Mouse (Mus musculus) heart, embryonic 16.5 days (tissue): Measurements from ENCODE around the gene Gng7. TPM values are rescaled to one million over a fixed set of nuclear protein-coding genes. Genes with fewer than 3 reads are reported as not detected.
A peak's percentile ranks its signal among the peaks of the same experiment; 100 is the strongest.

Source experiments
- ATAC-seq: fragments of 200-750 bp; cut with Nextera tagmentation; replicated peaks from 2 replicates; pipeline ENCODE4 v1.8.0; 2017; ENCODE audit warnings: moderate number of reproducible peaks; ENCODE audit not compliant: insufficient read depth, low FRiP score; ENCODE audit errors: extremely low read depth
- H3K27ac ChIP-seq: fragments of 300-500 bp; sonication (generic); 2 replicates; pipeline ENCODE4 v1.5.1; 2014; ENCODE audit warnings: mild to moderate bottlenecking, low read length, control low read depth, moderate library complexity
- H3K27me3 ChIP-seq: fragments of 300-500 bp; sonication (generic); 2 replicates; pipeline ENCODE4 v1.6.1; 2014; ENCODE audit warnings: low read length, mixed read lengths; ENCODE audit not compliant: control insufficient read depth, insufficient read depth
- H3K36me3 ChIP-seq: fragments of 300-500 bp; sonication (generic); 2 replicates; pipeline ENCODE4 v1.6.1; 2014; ENCODE audit not compliant: control insufficient read depth, insufficient read depth
- H3K4me1 ChIP-seq: fragments of 300-500 bp; sonication (generic); 2 replicates; pipeline ENCODE4 v1.6.1; 2014; ENCODE audit warnings: low read length, mixed read lengths; ENCODE audit not compliant: control insufficient read depth, insufficient read depth
- H3K4me2 ChIP-seq: fragments of 300-500 bp; sonication (generic); 2 replicates; pipeline ENCODE4 v1.6.1; 2014; ENCODE audit warnings: low read depth, mild to moderate bottlenecking, control low read depth, low read length
- H3K4me3 ChIP-seq: fragments of 300-500 bp; sonication (generic); 2 replicates; pipeline ENCODE4 v1.5.1; 2014; ENCODE audit warnings: mild to moderate bottlenecking, control low read depth, low read length
- H3K9ac ChIP-seq: fragments of 300-500 bp; sonication (generic); 2 replicates; pipeline ENCODE4 v1.6.1; 2014; ENCODE audit warnings: low read length, control low read depth
- H3K9me3 ChIP-seq: fragments of 300-500 bp; sonication (generic); replicated peaks from 2 replicates; pipeline ENCODE4 v1.6.1; 2016; ENCODE audit warnings: low read length; ENCODE audit not compliant: control insufficient read depth
- WGBS: fragments of 180-500 bp; shearing (Covaris S2); extraction: QIAGEN DNeasy Blood & Tissue Kit; methylation state at CpG from one replicate; pipeline ENCODE4 v1.1.7; 2014; 5-methylcytosine and 5-hydroxymethylcytosine counted together
- polyA plus RNA-seq: library from polyadenylated mRNA; unstranded; fragments of >200 nt; fragmentation: Nextera tagmentation; extraction: Ambion mirVana; gene quantifications from 2 replicates; pipeline ENCODE4 v1.2.1, GENCODE M21; 2015

The Gng7 gene
- polyA plus RNA-seq, 1 experiment from 2014 or later: 1.4 TPM

DNA sequence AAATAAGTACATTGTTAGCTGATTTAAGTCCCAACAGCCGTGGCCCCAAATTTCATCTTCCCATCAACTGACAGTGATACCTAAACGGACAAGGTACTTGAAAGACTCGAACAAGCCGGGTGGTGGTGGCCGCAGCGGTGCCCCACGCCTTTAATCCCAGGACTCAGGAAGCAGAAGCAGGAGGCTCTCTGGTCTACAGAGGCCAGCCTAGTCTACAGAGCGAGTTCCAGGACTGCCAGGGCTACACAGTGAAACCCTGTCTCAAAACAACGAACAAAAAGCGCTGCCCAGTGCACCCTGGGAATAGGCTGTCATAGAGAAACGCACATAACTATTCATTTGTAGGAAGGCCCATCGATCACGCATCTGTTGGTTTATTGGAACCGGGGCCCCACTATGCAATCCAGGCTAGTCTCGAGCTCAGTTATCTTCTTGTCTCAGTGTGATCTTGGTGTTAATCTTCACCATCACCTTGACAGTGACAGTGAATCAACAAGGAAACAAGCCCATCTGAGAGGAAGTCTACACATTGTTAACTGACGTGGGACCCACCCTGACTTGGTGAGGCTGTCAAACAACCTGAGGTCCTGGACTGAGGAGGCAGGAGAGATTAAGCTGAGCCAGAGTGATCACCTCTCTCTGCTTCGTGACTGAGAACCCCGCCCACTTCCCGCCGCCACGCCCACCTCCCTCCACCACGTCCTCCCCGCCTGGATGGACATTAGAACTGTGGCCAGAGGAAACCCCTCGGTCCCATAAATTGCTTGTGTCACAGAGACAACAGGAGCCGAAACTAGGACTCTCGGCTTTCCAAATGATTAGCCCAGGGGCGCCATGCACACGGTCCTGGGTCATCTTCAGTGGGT lies 14.3 kb downstream of the Gng7 start:
- WGBS: 47% methylated on average over 28 of the region's 28 CpGs
- H3K36me3 ChIP-seq: no peaks in the 10 kb centered on the region
- no peaks in the 10 kb centered on the region for H3K9me3 ChIP-seq
- peaks cover 17% of the 10 kb centered on the region for H3K27me3 ChIP-seq
- H3K4me2 ChIP-seq: no peak overlapping the region
- H3K9ac ChIP-seq: no peak overlapping the region
- H3K27ac ChIP-seq: no peak overlapping the region
- no peak for ATAC-seq
- H3K4me1 ChIP-seq: peaks cover 9% of the 10 kb centered on the region; the same call in 1 of the 2 replicates
- H3K4me3 ChIP-seq: no peak overlapping the region

DNA sequence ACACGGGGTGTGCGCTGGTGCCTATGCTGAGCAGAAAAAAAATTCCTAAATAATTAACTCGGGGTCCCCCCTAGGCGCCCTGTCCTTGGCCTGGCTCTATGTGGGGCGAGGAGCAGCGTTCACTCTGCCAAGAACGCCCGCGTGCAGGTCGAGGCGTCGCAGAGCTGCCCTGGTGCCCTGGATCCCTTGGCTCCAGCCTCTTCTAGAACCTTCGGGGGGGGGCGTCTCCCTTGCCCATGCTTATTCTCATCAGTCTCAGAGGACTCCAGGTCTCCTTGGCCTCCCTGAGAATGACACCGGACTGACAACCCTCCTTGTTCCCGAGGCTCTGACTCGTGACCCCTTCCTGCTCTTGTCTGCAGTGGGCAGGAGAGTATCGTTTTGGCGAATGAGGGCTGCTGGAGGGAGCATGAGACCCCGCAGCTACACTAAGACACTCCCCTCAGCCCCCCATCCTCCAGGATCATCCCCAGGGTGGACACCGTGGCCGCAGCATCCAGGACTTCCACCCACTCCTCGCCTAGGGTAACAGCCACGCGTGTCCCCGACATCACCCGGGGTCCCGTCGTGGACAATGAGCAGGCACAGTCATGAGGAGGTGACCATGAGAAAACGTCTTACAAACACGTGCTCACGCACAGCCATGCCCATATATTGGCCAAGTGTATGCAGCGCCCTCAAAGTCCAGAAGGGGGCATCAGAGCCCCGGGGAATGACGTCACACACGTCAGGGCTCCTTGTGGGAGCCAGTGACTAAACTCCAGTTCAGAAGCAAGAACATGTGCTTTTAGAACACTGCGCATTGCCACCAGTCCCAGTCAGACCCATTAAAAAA lies 15.2 kb downstream of the Gng7 start:
- no peaks in the 10 kb centered on the region for H3K36me3 ChIP-seq
- no peak overlapping the region for H3K9ac ChIP-seq
- H3K4me3 ChIP-seq: no peak overlapping the region
- peak; percentile 49; the same call in 1 of the 2 replicates for ATAC-seq
- no peak overlapping the region for H3K27ac ChIP-seq
- H3K27me3 ChIP-seq: peaks cover 20% of the 10 kb centered on the region
- H3K4me2 ChIP-seq: no peak overlapping the region
- peaks cover 14% of the 10 kb centered on the region for H3K4me1 ChIP-seq
- H3K9me3 ChIP-seq: no peaks in the 10 kb centered on the region
- WGBS: 24% methylated on average over 37 of the region's 37 CpGs

DNA sequence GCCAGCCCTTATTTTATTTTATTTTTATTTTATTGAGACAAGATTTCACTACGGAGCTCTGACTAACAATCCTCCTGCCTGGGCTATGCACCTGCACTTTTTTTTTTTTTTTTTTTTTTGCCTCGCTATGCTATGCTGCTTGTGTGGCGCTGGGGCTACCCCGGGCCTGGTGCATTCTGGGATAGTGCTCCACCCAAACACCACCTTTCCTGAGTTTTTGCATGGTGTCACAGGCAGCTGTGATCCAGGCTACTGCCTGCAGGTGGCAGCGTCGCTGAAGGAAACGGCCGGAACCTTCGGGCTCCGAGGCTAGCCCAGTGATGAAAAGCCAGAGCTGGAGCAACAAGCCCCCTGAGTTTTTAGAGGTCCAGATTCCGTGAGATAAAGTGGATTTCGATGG lies 16.0 kb downstream of the Gng7 start:
- Histone ChIP-seq H3K4me3 (no peak overlapping the region), H3K27ac (no peak overlapping the region), H3K4me1 (peaks cover 17% of the 10 kb centered on the region), H3K27me3 (peaks cover 20% of the 10 kb centered on the region), H3K36me3 (no peaks in the 10 kb centered on the region), H3K9ac (no peak overlapping the region), H3K4me2 (no peak overlapping the region), H3K9me3 (no peaks in the 10 kb centered on the region)
- 11% methylated on average over 12 of the region's 12 CpGs for WGBS
- no peak for ATAC-seq

DNA sequence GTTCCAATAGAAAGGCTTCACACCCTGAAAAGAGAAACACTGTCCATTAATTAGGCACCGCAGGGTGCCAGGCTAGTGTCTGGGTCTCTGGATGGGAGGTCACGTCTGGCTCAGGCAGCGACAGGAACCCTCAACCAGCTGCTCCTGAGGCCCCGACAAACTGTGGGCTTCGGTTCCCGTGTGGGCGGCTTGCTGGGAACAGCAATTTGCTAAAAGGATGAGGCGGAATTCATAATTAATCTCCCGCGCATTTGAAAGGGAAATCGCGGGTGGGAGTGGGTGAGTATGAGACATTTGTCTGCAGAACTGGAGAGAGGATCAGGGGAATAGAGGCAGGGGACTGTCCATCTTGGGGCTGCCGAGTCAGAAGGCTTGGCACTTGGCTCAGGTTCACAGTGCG lies 16.7 kb downstream of the Gng7 start:
- Histone ChIP-seq H3K9me3 (no peaks in the 10 kb centered on the region), H3K9ac (no peak overlapping the region), H3K27ac (no peak overlapping the region), H3K4me3 (no peak overlapping the region), H3K4me1 (peaks cover 17% of the 10 kb centered on the region), H3K36me3 (no peaks in the 10 kb centered on the region), H3K27me3 (peaks cover 20% of the 10 kb centered on the region), H3K4me2 (no peak overlapping the region)
- no peak for ATAC-seq
- 34% methylated on average over 14 of the region's 14 CpGs for WGBS

DNA sequence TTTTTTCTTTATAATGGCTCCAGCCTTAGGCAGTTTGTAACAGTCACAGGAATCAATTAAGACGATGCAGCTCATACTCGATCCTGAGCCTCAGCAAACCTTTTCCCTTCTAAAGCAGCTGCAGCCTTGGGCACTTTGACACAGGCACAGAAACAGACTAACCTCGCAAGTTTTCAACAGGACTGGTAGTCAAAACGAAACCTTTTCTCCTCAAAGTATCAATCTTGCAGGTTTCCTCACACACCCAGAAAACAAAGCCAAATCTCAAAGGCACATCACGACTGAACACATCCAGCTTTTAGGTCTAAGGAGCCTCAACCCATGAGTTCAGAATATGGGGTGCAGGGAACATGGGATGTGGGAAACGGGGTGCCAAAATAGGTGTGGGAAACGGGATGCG lies 17.4 kb downstream of the Gng7 start:
- no peaks in the 10 kb centered on the region for H3K36me3 ChIP-seq
- no peak overlapping the region for H3K9ac ChIP-seq
- 76% methylated on average over 8 of the region's 8 CpGs for WGBS
- H3K9me3 ChIP-seq: no peaks in the 10 kb centered on the region
- peaks cover 17% of the 10 kb centered on the region for H3K4me1 ChIP-seq
- no peak overlapping the region for H3K4me2 ChIP-seq
- no peak for ATAC-seq
- no peak overlapping the region for H3K27ac ChIP-seq
- peaks cover 23% of the 10 kb centered on the region for H3K27me3 ChIP-seq
- no peak overlapping the region for H3K4me3 ChIP-seq

DNA sequence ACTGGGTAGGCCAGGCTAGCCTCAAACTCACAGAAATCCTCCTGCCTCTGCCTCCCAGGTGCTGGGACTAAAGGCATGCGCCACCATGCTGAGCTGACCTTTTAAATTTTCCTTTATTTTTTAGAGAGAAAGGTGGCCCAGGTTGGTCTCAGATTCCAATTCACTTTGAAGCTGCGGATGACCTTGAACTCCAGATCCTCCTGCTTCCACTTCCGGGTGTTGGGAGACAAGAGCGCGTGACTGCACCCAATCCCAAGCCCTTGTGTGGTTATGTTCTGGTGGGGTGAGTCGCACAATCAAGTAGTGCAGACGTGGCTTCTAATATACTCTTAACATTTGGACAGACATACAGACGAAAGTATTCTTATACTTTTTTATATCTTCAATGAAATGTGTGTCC lies 18.2 kb downstream of the Gng7 start:
- 90% methylated on average over 8 of the region's 8 CpGs for WGBS
- Histone ChIP-seq H3K36me3 (no peaks in the 10 kb centered on the region), H3K4me1 (peaks cover 17% of the 10 kb centered on the region), H3K9ac (no peak overlapping the region), H3K4me3 (no peak overlapping the region), H3K27me3 (peaks cover 23% of the 10 kb centered on the region), H3K4me2 (no peak overlapping the region), H3K9me3 (no peaks in the 10 kb centered on the region), H3K27ac (no peak overlapping the region)
- ATAC-seq: no peak

DNA sequence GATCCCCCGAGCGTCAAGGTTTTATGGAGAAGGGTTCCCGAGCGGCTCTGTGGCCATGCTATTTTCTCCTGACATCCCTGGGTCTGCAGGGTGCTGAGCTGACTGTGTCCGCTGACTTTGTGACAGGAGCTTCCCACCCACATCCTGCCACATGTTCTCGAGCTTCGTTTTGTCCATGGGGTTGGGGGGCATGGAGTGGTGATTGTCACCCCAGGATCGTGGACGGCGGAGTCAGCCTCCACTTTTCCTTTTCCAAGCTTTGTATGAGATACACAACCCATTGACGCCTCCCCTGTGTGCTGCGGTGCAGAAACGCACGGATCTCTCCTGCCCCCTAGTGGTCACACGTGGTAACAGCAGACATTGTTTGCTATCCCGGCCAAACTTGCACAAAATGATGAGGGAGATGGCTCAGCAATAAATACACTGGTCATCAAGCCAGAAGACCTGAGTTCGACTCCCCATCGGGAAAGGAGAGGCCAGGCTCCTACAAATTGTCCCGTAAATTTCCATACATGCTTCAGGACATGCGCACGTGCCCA lies 19.6 kb downstream of the Gng7 start:
- Histone ChIP-seq H3K4me3 (no peak overlapping the region), H3K36me3 (no peaks in the 10 kb centered on the region), H3K9me3 (0 out of 2 replicates have a peak, but pooled peaks cover 2% of the 10 kb centered on the region), H3K9ac (no peak overlapping the region), H3K27me3 (peaks cover 23% of the 10 kb centered on the region), H3K27ac (no peak overlapping the region), H3K4me1 (peaks cover 14% of the 10 kb centered on the region), H3K4me2 (peak overlapping the region; percentile 55)
- 13% methylated on average over 21 of the region's 21 CpGs for WGBS
- 0 out of 2 replicates have a peak, but pooled peaks have one; percentile 33 for ATAC-seq

DNA sequence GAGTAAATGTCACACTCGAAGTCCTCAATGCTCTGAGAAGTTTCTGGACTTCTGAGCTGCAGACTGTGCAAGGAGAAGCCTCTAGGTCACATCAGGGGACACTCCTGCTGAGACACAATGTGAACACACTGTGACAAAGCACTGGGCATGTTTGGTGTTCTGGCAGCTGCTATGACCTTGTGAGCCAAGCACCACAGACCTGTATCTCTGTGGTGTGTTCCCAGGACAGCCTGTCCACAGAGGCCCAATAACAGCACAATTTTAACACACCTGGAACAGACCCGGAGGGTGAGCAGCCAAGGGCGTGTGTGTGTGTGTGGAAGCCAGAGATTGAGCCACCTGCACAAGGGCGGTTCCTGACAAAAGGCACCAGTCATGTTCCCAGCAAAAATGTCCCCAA lies 20.1 kb downstream of the Gng7 start:
- peaks cover 22% of the 10 kb centered on the region for H3K27me3 ChIP-seq
- no peak overlapping the region for H3K9ac ChIP-seq
- no peak overlapping the region for H3K4me3 ChIP-seq
- H3K4me2 ChIP-seq: peak overlapping the region; percentile 55; the same call in 1 of the 2 replicates
- no peaks in the 10 kb centered on the region for H3K36me3 ChIP-seq
- H3K9me3 ChIP-seq: 0 out of 2 replicates have a peak, but pooled peaks cover 2% of the 10 kb centered on the region
- WGBS: 40% methylated on average over 4 of the region's 4 CpGs
- peaks cover 13% of the 10 kb centered on the region for H3K4me1 ChIP-seq
- H3K27ac ChIP-seq: no peak overlapping the region
- ATAC-seq: no peak
